Mouse (Mus musculus) cerebellum, adult 2 months (tissue): ENCODE data around the gene Snx6.

ENCODE experiments used
- CTCF ChIP-seq: fragments of 200-500 bp; IDR thresholded peaks from 2 replicates; pipeline ENCODE4 v1.5.1; 2011; ENCODE audit warnings: low read depth, mild to moderate bottlenecking, control low read depth, low read length, moderate library complexity, borderline replicate concordance; ENCODE audit not compliant: insufficient read depth
- POLR2A ChIP-seq: fragments of 200-500 bp; IDR thresholded peaks from 2 replicates; pipeline ENCODE4 v1.6.1; 2011; ENCODE audit warnings: low read length, control low read depth, borderline replicate concordance; ENCODE audit not compliant: insufficient read depth

GRCm38 (mm10) chr12:54819181-54819935 is 23.9 kb upstream of the Snx6 start:
- TF ChIP-seq CTCF (no peak), POLR2A (no peak)
